Comparison of ENCODE assay signal across 29 mouse cellular contexts in the genomic region with DNA sequence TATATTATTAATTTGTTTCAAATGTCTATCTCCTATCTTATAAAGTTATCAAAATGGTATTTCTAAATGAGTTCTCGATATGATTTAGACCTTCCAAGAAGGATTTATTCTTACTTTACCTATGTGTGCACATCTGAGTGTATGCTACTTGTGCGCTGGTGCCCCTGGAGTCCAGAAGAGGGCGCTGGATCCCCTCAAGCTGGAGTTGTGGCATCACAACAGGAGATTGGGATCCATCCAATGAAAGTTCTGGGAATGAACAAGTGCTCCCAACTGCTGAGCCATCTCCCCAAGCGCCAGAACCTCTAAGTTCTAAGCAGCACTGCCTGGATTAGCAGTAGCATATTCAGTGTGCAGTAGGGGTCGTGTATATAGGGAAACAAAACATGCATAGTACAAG.
DNase-seq lines count a peak whose midpoint lies in the region; ATAC-seq and TF ChIP-seq lines count a peak whose summit lies in the region.
"Had no signal": no experiment of that assay in that cellular context is flagged by ENCODE, and none has a peak within 500 bp of the region (broad histone marks: within the 10 kb centered on the region; RNA-seq: fewer than 3 reads in every experiment).

No protein-coding gene starts in this region.

- H3K27ac ChIP-seq in heart, adult 2 months, result peak overlapping the region; percentile 48; the same call in 1 of the 2 replicates
- no peak overlapping the region for H3K27ac ChIP-seq in layer of hippocampus, adult 2 months
- H3K27ac ChIP-seq in midbrain, postnatal 0 days (ENCODE audit: low read depth, low read length), result no peak overlapping the region
- no peak overlapping the region for H3K27ac ChIP-seq in midbrain, embryonic 10.5 days (replicated peaks)
- H3K27ac ChIP-seq: embryonic facial prominence, embryonic 10.5 days; embryonic facial prominence, embryonic 15.5 days; forebrain, embryonic 12.5 days; hindbrain, embryonic 15.5 days; kidney, embryonic 15.5 days; macrophage; neural tube, embryonic 12.5 days had no signal

- TF ChIP-seq CTCF in heart, adult 2 months (IDR thresholded peaks at IDR 0.05), result peak; percentile 25; the same call in 1 of the 2 replicates
- peak; percentile 48 for TF ChIP-seq CTCF in layer of hippocampus, adult 2 months (conservative IDR thresholded peaks at IDR 0.05)
- TF ChIP-seq CTCF in midbrain, postnatal 0 days (IDR thresholded peaks at IDR 0.05), result peak; percentile 14; the same call in 1 of the 2 replicates

- TF ChIP-seq EP300 in heart, adult 2 months (IDR thresholded peaks at IDR 0.05; ENCODE audit: insufficient read depth, low read depth, low read length), result no peak

- peaks cover 3% of the 10 kb centered on the region; the same call in 1 of the 2 replicates for H3K4me1 ChIP-seq in heart, adult 2 months (ENCODE audit: control insufficient read depth, insufficient read depth, low read length)
- no peaks in the 10 kb centered on the region for H3K4me1 ChIP-seq in midbrain, postnatal 0 days (ENCODE audit: insufficient read depth, low read length)
- no peaks in the 10 kb centered on the region for H3K4me1 ChIP-seq in midbrain, embryonic 10.5 days
- H3K4me1 ChIP-seq: embryonic facial prominence, embryonic 10.5 days; embryonic facial prominence, embryonic 15.5 days; kidney, embryonic 15.5 days; neural tube, embryonic 12.5 days had no signal

- no peak for ATAC-seq in midbrain, postnatal 0 days (ENCODE audit: low FRiP score)
- ATAC-seq: forebrain, postnatal 0 days; midbrain, embryonic 16.5 days had no signal

- 81% methylated on average over 5 of the region's 5 CpGs for WGBS in heart, adult 2 months
- 86% methylated on average over 5 of the region's 5 CpGs for WGBS in midbrain, postnatal 0 days
- 83% methylated on average over 5 of the region's 5 CpGs for WGBS in midbrain, embryonic 10.5 days

- intact Hi-C loops in heart, adult 2 months (cut with DNase I), result loop anchor here (2.0 kb wide), 1 partner anchor 72 kb away; no protein-coding TSS in a partner anchor
- intact Hi-C loops in heart, postnatal 14 days (cut with DNase I), result no loop called here

- H3K9ac ChIP-seq in heart, adult 2 months (ENCODE audit: low read depth, low read length), result no peak overlapping the region
- no peak overlapping the region for H3K9ac ChIP-seq in midbrain, postnatal 0 days (replicated peaks; ENCODE audit: low read length, poor library complexity, severe bottlenecking)
- H3K9ac ChIP-seq: embryonic facial prominence, embryonic 15.5 days; forebrain, embryonic 12.5 days; forebrain, postnatal 0 days; heart, embryonic 12.5 days; hindbrain, embryonic 15.5 days; kidney, embryonic 15.5 days; neural tube, embryonic 12.5 days had no signal

- no peak for DNase-seq in heart, adult 2 months
- no peak for DNase-seq in heart, postnatal 14 days
- no peak for DNase-seq in layer of hippocampus, adult 2 months (ENCODE audit: low spot score in 2 of 2)
- no peak for DNase-seq in layer of hippocampus, adult 18-20 months (ENCODE audit: low spot score in 2 of 2)
- no peak for DNase-seq in midbrain, postnatal 0 days (ENCODE audit: low spot score)
- DNase-seq in midbrain, embryonic 10.5 days (ENCODE audit: low spot score), result no peak
- no peak for DNase-seq in retina, embryonic 14.5 days (ENCODE audit: low spot score)
- DNase-seq in urinary bladder, adult 2 months (ENCODE audit: low spot score), result no peak
- DNase-seq: adrenal gland, postnatal 10 days; cerebellum, adult 8-10 months; cerebellum, postnatal 25 days; forebrain, postnatal 0 days; gastrocnemius, postnatal 25 days; kidney, adult 11 months; kidney, postnatal 36 days; layer of hippocampus, postnatal 36 days; lung, adult 18-20 months; lung, postnatal 10 days had no signal

- TF ChIP-seq POLR2A in heart, adult 2 months (IDR thresholded peaks at IDR 0.05; ENCODE audit: insufficient read depth, low read depth, low read length), result no peak

- H3K4me3 ChIP-seq in heart, adult 2 months, result no peak overlapping the region
- no peak overlapping the region for H3K4me3 ChIP-seq in layer of hippocampus, adult 2 months
- H3K4me3 ChIP-seq in midbrain, postnatal 0 days (ENCODE audit: low read depth, low read length), result no peak overlapping the region
- H3K4me3 ChIP-seq in midbrain, embryonic 10.5 days, result no peak overlapping the region
- H3K4me3 ChIP-seq: embryonic facial prominence, embryonic 10.5 days; embryonic facial prominence, embryonic 15.5 days; forebrain, embryonic 12.5 days; heart, embryonic 12.5 days; hindbrain, embryonic 15.5 days; kidney, embryonic 15.5 days; myocyte; neural tube, embryonic 12.5 days had no signal

- no peak overlapping the region for H3K4me2 ChIP-seq in midbrain, postnatal 0 days (ENCODE audit: low read depth, low read length, poor library complexity, severe bottlenecking)
- H3K4me2 ChIP-seq: embryonic facial prominence, embryonic 15.5 days; forebrain, embryonic 12.5 days; heart, embryonic 12.5 days; hindbrain, embryonic 15.5 days; kidney, embryonic 15.5 days; liver, embryonic 11.5 days; neural tube, embryonic 12.5 days had no signal

- no peaks in the 10 kb centered on the region for H3K27me3 ChIP-seq in heart, adult 2 months (ENCODE audit: control insufficient read depth, insufficient read depth, low read length)
- H3K27me3 ChIP-seq in midbrain, postnatal 0 days (ENCODE audit: insufficient read depth, low read length), result no peaks in the 10 kb centered on the region
- peaks cover 7% of the 10 kb centered on the region; the same call in 1 of the 2 replicates for H3K27me3 ChIP-seq in midbrain, embryonic 10.5 days (ENCODE audit: low read depth, poor library complexity, severe bottlenecking)
- H3K27me3 ChIP-seq: embryonic facial prominence, embryonic 15.5 days; forebrain, embryonic 12.5 days; heart, embryonic 12.5 days; hindbrain, embryonic 15.5 days; kidney, embryonic 15.5 days had no signal

- H3K36me3 ChIP-seq in heart, adult 2 months (ENCODE audit: control insufficient read depth, insufficient read depth, low read length), result no peaks in the 10 kb centered on the region
- no peaks in the 10 kb centered on the region for H3K36me3 ChIP-seq in midbrain, postnatal 0 days (ENCODE audit: insufficient read depth, low read length)
- no peaks in the 10 kb centered on the region for H3K36me3 ChIP-seq in midbrain, embryonic 10.5 days
- H3K36me3 ChIP-seq: embryonic facial prominence, embryonic 10.5 days; embryonic facial prominence, embryonic 15.5 days; forebrain, embryonic 12.5 days; heart, embryonic 12.5 days; hindbrain, embryonic 15.5 days; kidney, embryonic 15.5 days; neural tube, embryonic 12.5 days had no signal

- no peaks in the 10 kb centered on the region for H3K9me3 ChIP-seq in midbrain, postnatal 0 days (ENCODE audit: low read length)
- no peaks in the 10 kb centered on the region for H3K9me3 ChIP-seq in midbrain, embryonic 10.5 days (replicated peaks)
- H3K9me3 ChIP-seq: embryonic facial prominence, embryonic 15.5 days; forebrain, embryonic 12.5 days; hindbrain, embryonic 15.5 days; kidney, embryonic 15.5 days; neural tube, embryonic 12.5 days had no signal

- no peaks in the 10 kb centered on the region for H3K79me2 ChIP-seq in heart, adult 2 months (replicated peaks; ENCODE audit: control insufficient read depth, insufficient read depth, low read length)
